Mouse (Mus musculus) heart, postnatal 36 days (tissue): Measurements from ENCODE around the gene Nexn. TPM values are rescaled to one million over a fixed set of nuclear protein-coding genes. Genes with fewer than 3 reads are reported as not detected.
"Not testable (repeated sequence)": the region's sequence is repeated elsewhere in the genome, so short reads cannot be mapped to it uniquely, and the experiment has no call there.

Source experiments
- DNase-seq, 2 experiments: peaks; one replicate each; pipeline ENCODE4 v3.0.0; 2021 to 2022
- intact Hi-C: fragments of 180-260 bp; cut with DNase I; formaldehyde crosslinking; loops from one replicate; pipeline ENCODE4 v1.15.1; 2025
- total RNA-seq, 2 experiments: library from RNA; stranded (reverse); gene quantifications; 2 replicates each; pipeline ENCODE4 v1.2.3; 2021

The Nexn gene
- total RNA-seq, 2 experiments from 2014 or later, result 341 to 349 TPM

DNA sequence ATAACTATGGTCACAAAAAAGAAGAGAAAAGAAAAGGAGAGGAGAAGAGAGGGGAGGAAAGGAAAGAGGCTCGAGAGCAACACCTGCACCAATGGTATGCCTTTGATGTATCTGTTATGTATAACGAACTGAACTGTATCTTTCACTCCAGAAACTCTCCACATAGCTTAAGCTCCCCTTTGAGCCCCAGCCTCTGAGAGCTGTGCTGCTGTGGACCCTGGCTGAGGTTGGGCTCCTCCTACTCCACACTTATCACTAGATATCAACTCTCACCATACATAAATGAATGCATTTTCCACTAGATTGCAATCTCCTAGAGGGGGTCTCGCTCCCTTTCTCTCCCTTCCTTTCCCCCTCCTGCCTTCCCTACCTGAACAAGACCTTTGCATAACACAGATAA lies 62.2 kb downstream of the Nexn start:
- intact Hi-C loops, result no loop called here

DNA sequence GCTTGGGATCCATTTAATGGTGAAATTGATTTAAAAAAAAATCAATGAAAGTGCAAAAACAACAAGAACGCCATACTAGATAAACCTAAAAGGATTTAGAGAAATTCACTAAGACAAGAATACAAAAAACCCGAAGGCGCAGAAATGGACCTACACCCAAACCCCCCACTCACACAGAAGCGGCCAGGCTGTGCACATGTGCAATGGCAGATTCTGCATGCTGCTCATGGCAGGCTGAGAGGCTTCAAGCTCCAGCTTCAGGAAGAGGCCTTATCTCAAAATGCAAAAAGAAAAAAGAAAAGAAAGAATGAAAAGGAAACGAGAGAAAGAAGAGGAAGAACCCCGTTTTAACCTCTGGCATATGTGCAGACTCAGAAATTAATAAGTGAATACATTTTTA lies 62.7 kb downstream of the Nexn start:
- DNase-seq, result no peak
- intact Hi-C loops, result no loop called here

More for the DNA sequence above, 62.2 kb downstream of the Nexn start:
- no peak for DNase-seq

DNA sequence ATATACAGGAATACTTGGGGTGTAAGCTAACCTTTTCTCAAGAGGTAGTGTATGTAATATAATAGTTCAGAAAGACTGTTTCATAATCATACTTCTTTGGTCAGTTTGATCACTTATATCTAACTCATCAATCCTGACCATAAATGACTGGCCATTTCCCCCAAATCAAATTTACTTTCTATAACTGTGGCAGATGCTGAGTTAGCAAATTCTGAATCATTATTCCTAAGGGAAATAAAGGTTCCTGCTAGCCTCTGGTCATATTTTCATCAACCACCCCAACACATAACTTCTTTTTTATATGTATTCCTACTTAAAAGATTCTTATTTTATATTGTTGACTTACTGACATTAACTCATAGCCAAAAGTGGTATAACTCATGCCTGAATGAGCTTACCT lies 63.2 kb downstream of the Nexn start:
- intact Hi-C loops, result no loop called here

DNA sequence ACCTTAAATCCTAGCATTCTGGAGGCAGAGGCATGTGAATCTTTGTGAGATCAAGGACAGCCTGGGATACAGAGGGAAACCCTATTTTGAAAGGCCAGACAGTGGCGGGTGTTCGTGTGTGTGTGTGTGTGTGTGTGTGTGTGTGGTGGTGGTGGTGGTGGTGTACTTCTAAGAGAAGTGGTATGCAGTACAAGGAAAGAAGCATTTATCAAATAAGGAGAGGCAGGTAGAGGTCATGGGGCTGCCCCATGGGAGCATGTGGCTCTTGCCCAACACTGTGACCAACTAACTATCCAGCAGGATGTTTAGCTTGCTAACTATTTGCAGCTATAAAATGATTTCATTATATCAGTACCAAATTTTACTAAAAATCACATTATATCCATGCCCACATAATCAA lies 64.5 kb downstream of the Nexn start:
- DNase-seq, result no peak
- intact Hi-C loops, result no loop called here

More for the DNA sequence above, 63.2 kb downstream of the Nexn start:
- DNase-seq, result no peak

DNA sequence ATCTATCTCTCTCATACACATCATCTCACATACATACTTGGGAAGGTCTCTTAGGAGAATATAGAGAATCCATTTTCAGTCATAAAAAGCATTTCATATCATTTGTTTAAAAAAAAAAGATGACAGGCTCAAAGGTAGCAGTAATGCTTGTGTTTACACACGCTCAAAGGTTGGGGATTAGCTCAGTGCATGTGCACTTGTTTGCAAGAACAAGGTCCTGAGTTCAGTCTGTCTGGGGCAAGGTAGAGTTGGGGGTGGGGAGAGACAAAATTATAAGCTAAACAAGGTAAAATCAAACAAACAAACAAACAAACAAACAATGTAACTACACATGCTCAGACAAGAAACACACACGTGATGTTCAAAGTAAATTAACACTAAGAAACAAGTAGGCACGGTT lies 65.0 kb downstream of the Nexn start:
- no peak for DNase-seq
- intact Hi-C loops, result no loop called here

DNA sequence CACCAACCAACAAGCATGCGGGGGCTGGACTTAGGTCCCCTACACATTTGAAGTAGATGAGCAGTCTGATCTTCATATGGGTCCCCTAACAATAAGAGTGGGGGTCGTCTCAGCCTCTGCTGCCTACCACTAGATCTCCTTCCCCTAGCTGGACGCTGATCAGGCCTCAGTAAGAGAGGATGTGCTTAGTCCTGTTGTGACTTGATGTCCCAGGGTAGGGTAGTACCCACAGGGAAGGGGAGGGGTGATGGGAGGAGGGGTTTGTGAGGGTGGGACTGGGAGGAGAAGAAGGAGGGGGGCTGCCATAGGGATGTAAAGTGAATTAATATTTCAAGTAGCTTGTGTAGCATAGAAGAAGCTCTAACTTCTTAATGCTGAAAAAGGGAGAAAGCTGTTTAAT lies 67.0 kb downstream of the Nexn start:
- intact Hi-C loops, result no loop called here

DNA sequence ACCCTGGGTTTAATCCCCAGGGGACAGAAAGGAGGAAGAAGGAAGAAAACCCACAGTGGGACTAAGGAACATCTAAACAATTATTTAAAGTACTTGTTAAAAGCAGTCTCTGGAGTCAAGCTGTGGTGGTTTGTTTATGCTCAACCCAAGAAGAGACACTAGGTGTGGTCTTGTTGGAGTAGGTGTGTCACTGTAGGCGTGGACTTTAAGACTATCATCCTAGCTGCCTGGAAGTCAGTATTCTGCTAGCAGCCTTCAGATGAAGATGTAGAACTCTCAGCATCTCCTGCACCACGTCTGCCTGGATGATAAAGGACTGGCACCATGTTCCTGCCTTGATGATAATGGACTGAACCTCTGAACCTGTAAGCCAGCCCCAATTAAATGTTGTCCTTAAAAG lies 68.9 kb downstream of the Nexn start:
- DNase-seq, intact Hi-C loops: not testable (repeated sequence)

More for the DNA sequence above, 67.0 kb downstream of the Nexn start:
- no peak for DNase-seq

DNA sequence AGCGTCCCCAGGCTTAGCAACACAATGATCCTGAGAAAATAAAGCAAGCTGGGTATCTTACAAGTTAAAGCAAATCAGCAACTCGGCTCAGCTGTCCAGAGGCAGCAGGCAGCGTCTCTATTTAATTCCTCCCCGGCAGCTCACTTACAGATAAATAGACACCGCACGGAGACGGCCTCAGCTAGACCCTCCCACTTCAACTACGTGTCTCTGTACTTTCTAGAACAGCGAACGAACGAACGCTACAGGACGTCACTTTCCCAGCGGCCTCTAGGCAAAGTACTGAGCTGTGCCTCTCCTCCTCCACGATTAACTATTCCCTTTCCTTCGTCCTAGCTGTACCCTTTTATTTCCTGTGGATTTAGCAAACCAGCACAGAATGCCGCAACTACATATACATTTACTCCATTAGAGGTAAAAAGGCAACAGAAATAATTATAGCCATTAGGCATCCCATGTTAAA lies 72.5 kb downstream of the Nexn start:
- intact Hi-C loops, result loop anchor here (1.0 to 2.0 kb wide), 2 partner anchors 16 to 27 kb away; partner anchors contain the start of gene Gipc2
- peak; percentile 86 to 87 for DNase-seq

DNA sequence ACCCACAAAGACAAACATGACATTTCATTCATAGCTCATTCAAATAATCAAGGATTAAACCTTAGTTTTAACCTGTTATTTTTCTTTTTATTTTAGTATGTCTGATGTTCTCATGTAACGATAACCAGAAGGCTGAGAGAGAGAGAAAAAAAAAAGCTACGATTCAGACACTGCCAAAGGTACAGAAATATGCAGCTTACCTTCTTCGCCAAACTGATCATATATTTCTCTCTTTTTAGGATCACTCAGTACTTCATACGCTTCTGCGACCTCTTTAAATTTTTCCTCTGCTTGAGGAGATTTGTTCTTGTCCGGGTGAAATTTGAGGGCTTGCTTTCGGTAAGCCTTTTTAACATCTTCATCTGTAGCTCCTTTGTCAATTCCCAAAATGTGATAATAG lies 73.0 kb downstream of the Nexn start:
- intact Hi-C loops, result loop anchor here (1.0 to 2.0 kb wide), 2 partner anchors 16 to 26 kb away; partner anchors contain the start of gene Gipc2
- DNase-seq, result no peak

DNA sequence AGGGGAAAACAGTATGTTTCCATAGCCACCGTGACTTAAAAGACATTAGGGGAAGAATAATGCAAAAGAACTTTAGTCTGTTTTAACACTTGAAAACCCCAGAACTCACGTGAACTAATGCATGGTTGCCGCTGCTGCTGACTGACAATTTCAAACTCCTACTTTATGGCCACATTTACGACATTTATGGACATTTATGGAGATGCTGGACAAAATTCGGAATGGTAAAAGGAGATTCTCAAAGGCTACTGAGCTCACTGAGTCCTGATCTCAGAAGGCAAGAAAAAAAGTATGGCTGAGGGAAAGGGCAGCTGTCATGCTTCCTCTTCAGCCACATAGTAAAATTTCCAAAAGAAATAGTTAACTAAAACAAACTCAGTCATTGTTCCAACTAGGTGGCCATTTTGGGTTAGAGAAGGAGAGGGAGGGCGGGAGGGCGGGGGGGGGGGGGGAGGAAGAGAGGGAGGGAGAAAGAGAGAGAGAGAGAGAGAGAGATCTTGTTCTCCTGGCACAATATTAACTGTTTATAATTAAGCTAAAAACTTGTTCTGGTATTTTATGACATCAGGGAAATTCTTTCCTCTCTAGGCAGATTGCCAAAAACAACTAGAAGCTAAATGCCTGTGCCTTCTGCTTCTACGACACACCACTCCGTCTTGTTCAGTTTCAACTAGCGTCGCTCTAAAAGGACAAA lies 73.8 kb downstream of the Nexn start:
- intact Hi-C loops, result loop anchor here (1.0 to 2.0 kb wide), 2 partner anchors 26 to 77 kb away; partner anchors contain the start of gene Gipc2
- peak in 1 of 2 experiments; percentile 26 for DNase-seq

DNA sequence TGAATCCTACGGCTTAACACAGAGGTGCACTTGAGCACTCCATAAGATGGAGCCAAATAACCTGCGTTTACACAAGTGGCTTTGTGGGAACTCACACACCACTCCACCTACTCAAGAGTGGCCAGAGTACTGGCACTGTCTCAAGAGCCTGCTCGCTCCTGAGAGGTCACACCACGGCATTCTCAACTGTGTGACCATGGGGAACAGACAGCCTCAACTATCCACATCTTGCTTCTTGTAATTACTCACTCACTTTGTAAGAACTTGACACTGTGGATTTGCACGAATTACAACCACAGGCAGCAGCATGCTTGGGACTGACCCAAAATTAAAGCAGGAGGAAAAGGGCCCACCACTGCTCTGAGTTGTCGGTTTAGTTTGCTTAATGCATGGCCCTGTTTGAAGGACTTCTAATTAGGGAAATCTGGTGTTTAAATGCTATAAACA lies 74.3 kb downstream of the Nexn start:
- intact Hi-C loops, result loop anchor here (1.0 to 2.0 kb wide), 3 partner anchors 25 to 77 kb away; partner anchors contain the start of gene Gipc2
- peak; percentile 51 to 59 for DNase-seq

DNA sequence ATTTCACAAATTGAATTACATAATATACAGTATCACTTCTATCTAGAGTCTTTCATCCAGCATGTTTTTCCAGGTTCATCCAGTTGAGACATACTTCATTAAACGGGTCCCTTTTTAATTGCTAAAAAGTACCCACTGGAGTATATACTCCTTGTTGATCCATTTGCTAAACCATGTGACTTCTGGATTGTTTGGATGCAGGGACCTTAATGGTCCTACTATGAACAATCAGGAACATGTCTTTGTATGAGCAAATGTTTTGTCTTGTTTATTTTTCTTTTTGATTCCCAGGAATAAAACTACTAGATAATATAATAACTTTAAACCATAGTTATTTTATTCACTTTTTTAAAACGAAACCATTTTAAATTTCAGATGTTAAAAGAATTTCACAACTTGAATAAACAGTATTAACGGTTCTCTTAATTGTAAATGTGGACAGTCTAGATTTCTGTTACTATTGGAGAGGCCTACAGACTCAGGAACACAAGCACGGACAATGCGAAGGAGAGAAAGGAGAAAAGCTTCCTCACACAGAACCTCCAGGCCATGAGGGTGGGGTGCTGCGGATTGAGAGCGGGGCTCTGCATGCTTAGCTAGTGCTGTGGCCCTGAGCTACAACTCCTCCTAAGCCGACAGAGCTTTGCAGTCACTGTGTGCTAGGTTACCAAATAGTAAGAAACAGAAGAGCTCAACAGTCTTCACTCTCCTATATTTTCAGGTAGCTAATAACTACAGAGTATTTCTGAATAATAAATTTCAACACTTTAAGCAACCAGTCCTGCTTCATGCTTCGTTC lies 75.3 kb downstream of the Nexn start:
- intact Hi-C loops, result loop anchor here (2.0 kb wide), 1 partner anchor 46 kb away; no protein-coding TSS in a partner anchor
- DNase-seq, result no peak

DNA sequence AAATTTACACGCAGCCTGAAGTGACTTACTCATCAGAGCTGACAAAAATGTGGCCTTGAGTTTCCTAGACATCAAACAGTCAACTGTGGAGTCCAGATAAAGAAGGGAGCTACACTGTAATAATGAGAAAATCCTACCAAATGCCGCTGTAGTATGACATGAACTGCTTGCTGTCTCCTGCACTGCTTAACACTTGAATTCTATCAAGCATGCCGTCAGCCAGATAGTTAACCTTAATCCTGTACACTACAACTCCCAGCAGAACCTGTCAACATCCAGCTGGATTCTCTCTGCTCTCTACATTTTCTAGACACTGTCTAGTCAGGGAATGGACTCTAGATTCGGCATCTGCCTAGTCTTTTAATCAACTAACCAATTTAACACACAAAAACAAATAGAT lies 76.8 kb downstream of the Nexn start:
- DNase-seq, result no peak

More for the DNA sequence above, 76.8 kb downstream of the Nexn start:
- intact Hi-C loops, result no loop called here

Other genes with a start within 250 kb of the Nexn start
- gene Gipc2, start 100.1 kb downstream of the Nexn start, total RNA-seq, result 1 to 10 TPM; 3.5 to 3.6 TPM
- 100 to 1,000 TPM in 1 of 2 experiments, 10 to 100 TPM in 1; 98.1 to 111 TPM for gene Dnajb4, start 56.0 kb downstream of the Nexn start, total RNA-seq
- 10 to 100 TPM; 50.8 to 56.1 TPM for gene Fubp1, start 55.9 kb downstream of the Nexn start, total RNA-seq
- 10 to 100 TPM in 1 of 2 experiments, 1 to 10 TPM in 1; 9.3 to 11.3 TPM for gene Miga1, start 74.1 kb upstream of the Nexn start, total RNA-seq
- gene Usp33, start 80.1 kb upstream of the Nexn start, total RNA-seq, result 10 to 100 TPM; 26.3 to 26.4 TPM
- 10 to 100 TPM; 20.5 to 24.1 TPM for gene Zzz3, start 129.1 kb upstream of the Nexn start, total RNA-seq